8 mouse cellular contexts compared by ENCODE assay signal in genomic region chr2:146839303-146840030, GRCm38 (mm10). TPM values are rescaled to one million over a fixed set of nuclear protein-coding genes. Genes with fewer than 3 reads are reported as not detected.
DNase-seq lines count a peak whose midpoint lies in the region; ATAC-seq lines count a peak whose summit lies in the region.

No protein-coding gene starts in this region.

- H3K4me3 ChIP-seq in hindbrain, embryonic 12.5 days: peak overlapping the region; percentile 17
- peak overlapping the region; percentile 31 for H3K4me3 ChIP-seq in neural tube, embryonic 15.5 days (replicated peaks)

- 2% methylated on average over 36 of the region's 36 CpGs for WGBS in hindbrain, embryonic 12.5 days
- 3% methylated on average over 36 of the region's 36 CpGs for WGBS in neural tube, embryonic 15.5 days

- 0 out of 2 replicates have a peak overlapping the region, but pooled peaks have one; percentile 49 for H3K9ac ChIP-seq in hindbrain, embryonic 12.5 days
- H3K9ac ChIP-seq in neural tube, embryonic 15.5 days (replicated peaks): peak overlapping the region; percentile 26; the same call in 1 of the 2 replicates

- H3K27ac ChIP-seq in hindbrain, embryonic 12.5 days: no peak overlapping the region
- peak overlapping the region; percentile 70 for H3K27ac ChIP-seq in neural tube, embryonic 15.5 days (replicated peaks)

- H3K4me2 ChIP-seq in hindbrain, embryonic 12.5 days (replicated peaks): peak overlapping the region; percentile 32
- H3K4me2 ChIP-seq in neural tube, embryonic 15.5 days: peak overlapping the region; percentile 48

- DNase-seq in adrenal gland, postnatal 25 days: peak; percentile 7
- no peak for DNase-seq in adrenal gland, adult 8-10 months
- DNase-seq in layer of hippocampus, postnatal 10 days (ENCODE audit: low spot score in 2 of 2): peak; percentile 24 to 31
- no peak for DNase-seq in layer of hippocampus, adult 11-12 months (ENCODE audit: low spot score)
- no peak for DNase-seq in natural killer cell, adult 2 months (ENCODE audit: low spot score in 2 of 2)
- DNase-seq in ovary, adult 18-20 months (ENCODE audit: low spot score): no peak

- H3K27me3 ChIP-seq in hindbrain, embryonic 12.5 days: peaks cover 94% of the 10 kb centered on the region
- H3K27me3 ChIP-seq in neural tube, embryonic 15.5 days (replicated peaks): peaks cover 76% of the 10 kb centered on the region

- peaks cover 19% of the 10 kb centered on the region for H3K4me1 ChIP-seq in hindbrain, embryonic 12.5 days
- peaks cover 30% of the 10 kb centered on the region for H3K4me1 ChIP-seq in neural tube, embryonic 15.5 days

- 0 out of 2 replicates have a peak, but pooled peaks have one; percentile 7 for ATAC-seq in hindbrain, embryonic 12.5 days (ENCODE audit: low FRiP score)
- ATAC-seq in neural tube, embryonic 15.5 days (ENCODE audit: low FRiP score): peak; percentile 37; the same call in 1 of the 2 replicates

- no peaks in the 10 kb centered on the region for H3K36me3 ChIP-seq in hindbrain, embryonic 12.5 days
- H3K36me3 ChIP-seq in neural tube, embryonic 15.5 days: no peaks in the 10 kb centered on the region

- H3K9me3 ChIP-seq in hindbrain, embryonic 12.5 days (replicated peaks): no peaks in the 10 kb centered on the region
- no peaks in the 10 kb centered on the region for H3K9me3 ChIP-seq in neural tube, embryonic 15.5 days (replicated peaks)

RNA-seq across cellular contexts. Expression of gene Kiz, which starts 16.2 kb away (rescaled TPM):
- 42.9 and 51.9 TPM in 2 replicates for total RNA-seq in adrenal gland, postnatal 25 days (2021)
- 10 to 100 TPM; 39.3 to 55.2 (median 50.1) TPM for total RNA-seq in adrenal gland, adult 8-10 months (2022)
- total RNA-seq in layer of hippocampus, postnatal 10 days (2021): 10 to 100 TPM; 15.5 to 16.0 TPM
- polyA plus RNA-seq in hindbrain, embryonic 12.5 days (2016; fragmentation: Nextera tagmentation; extraction: Ambion mirVana): 27.6 and 33.2 TPM in 2 replicates
- 25.3 and 28.2 TPM in 2 replicates for polyA plus RNA-seq in neural tube, embryonic 15.5 days (2015; fragmentation: Nextera tagmentation; extraction: Ambion mirVana)

Comparison
In these comparisons a context has a peak if more than half of its experiments do, and no peak if none do; other contexts are left out.
1. DNase-seq: peak in adrenal gland, postnatal 25 days (single experiment) and layer of hippocampus, postnatal 10 days (2 of 2); none in adrenal gland, adult 8-10 months (single experiment), layer of hippocampus, adult 11-12 months (single experiment), natural killer cell, adult 2 months (0 of 2) and ovary, adult 18-20 months (single experiment).